Mouse (Mus musculus): ENCODE data around the gene Bmpr1a.

- TF ChIP-seq CTCF (conservative IDR thresholded peaks at IDR 0.05; ENCODE audit: low read length) (no peak), NANOG (IDR thresholded peaks at IDR 0.05; ENCODE audit: borderline replicate concordance, low read length) (no peak), POU5F1 (IDR thresholded peaks at IDR 0.05; ENCODE audit: borderline replicate concordance, low read length) (no peak)
Observed at GRCm38 (mm10) chr14:34377121-34377520, 126.0 kb downstream of the Bmpr1a start.
